Mouse (Mus musculus): ENCODE results near the gene Ifnar1.

DNA sequence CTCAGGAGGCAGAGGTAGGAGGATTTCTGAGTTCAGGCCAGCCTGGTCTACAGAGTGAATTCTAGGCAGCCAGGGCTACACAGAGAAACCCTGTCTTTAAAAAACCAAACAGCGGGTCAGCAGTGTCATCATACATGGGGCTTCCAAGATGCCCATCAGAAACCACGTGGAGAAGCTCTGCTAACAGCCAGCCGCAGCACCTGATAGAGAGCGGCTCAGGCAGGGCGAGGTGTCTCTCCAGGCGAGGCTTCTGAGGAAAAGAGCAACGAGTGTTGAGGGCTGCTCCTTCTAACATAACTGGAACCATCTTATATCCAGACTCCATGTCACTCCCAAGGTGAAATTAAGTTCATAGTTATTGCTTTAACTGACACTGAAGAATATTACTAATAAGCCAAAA lies 36.1 kb upstream of the Ifnar1 start:
- TF ChIP-seq CTCF (IDR thresholded peaks at IDR 0.05; ENCODE audit: extremely low read depth, insufficient read length, insufficient replicate concordance, low read depth, low read length) (no peak), POLR2A (IDR thresholded peaks at IDR 0.05; ENCODE audit: low read depth, low read length) (no peak)
